Mouse (Mus musculus) adipose tissue, adult 10 weeks (tissue): ENCODE measurements around the gene Fxyd4. TPM values are rescaled to one million over a fixed set of nuclear protein-coding genes. Genes with fewer than 3 reads are reported as not detected.

ENCODE experiments used
- polyA plus RNA-seq: library from polyadenylated mRNA; stranded (reverse); fragments of 350-450 nt; fragmentation: Illumina TruSeq; extraction: RNeasy Lipid Tissue Mini Kit (QIAGEN cat#74804); gene quantifications from one replicate; pipeline ENCODE4 v1.2.3, GENCODE M21; 2014; ENCODE audit warnings: low read depth, low replicate concordance

The Fxyd4 gene
- 4.0 TPM for polyA plus RNA-seq

GRCm38 (mm10) chr6:117937222-117937932, at the start of gene Fxyd4:
Gene Fxyd4, minus strand, starts transcription at chr6:117937692.

GRCm38 (mm10) chr6:117900126-117901080, 37.1 kb downstream of the Fxyd4 start, which contains the start of gene Hnrnpf:
Gene Hnrnpf, plus strand, starts transcription at chr6:117900324.

Other genes starting within 250 kb of the Fxyd4 start
- 39.4 TPM for gene Zfp637, start 96.5 kb downstream of the Fxyd4 start, polyA plus RNA-seq
- gene Zfp239, start 75.6 kb downstream of the Fxyd4 start, polyA plus RNA-seq: 0.91 TPM
- gene Hnrnpf, start 37.4 kb downstream of the Fxyd4 start, polyA plus RNA-seq: 309 TPM
- gene Rasgef1a, start 73.7 kb upstream of the Fxyd4 start, polyA plus RNA-seq: 0.09 TPM
- 15.9 TPM for gene Csgalnact2, start 201.4 kb upstream of the Fxyd4 start, polyA plus RNA-seq